Mouse (Mus musculus) lung, adult 10 weeks (tissue): Measurements from ENCODE around the gene Pon1. TPM values are rescaled to one million over a fixed set of nuclear protein-coding genes. Genes with fewer than 3 reads are reported as not detected.

Experiments used
- polyA plus RNA-seq: library from polyadenylated mRNA; stranded (reverse); fragments of 350-450 nt; fragmentation: Illumina TruSeq; extraction: RNeasy Lipid Tissue Mini Kit (QIAGEN cat#74804); gene quantifications from one replicate; pipeline ENCODE4 v1.2.3, GENCODE M21; 2014; ENCODE audit warnings: low read depth, low replicate concordance; ENCODE audit not compliant: insufficient read depth

The Pon1 gene
- polyA plus RNA-seq: 137 TPM

GRCm38 (mm10) chr6:5193693-5194092 is at the start of gene Pon1:
Pon1 (minus strand) TSS chr6:5193946.

Other genes starting within 250 kb of the Pon1 start
- 61.4 TPM for gene Pon3, start 62.3 kb upstream of the Pon1 start, polyA plus RNA-seq
- 65.0 TPM for gene Pon2, start 104.5 kb upstream of the Pon1 start, polyA plus RNA-seq
- gene Asb4, start 189.4 kb upstream of the Pon1 start, polyA plus RNA-seq: 0.29 TPM